Mouse (Mus musculus) E14TG2a.4 (cell line): ENCODE results near the gene Myo18a.

Experiments used
- CTCF ChIP-seq: conservative IDR thresholded peaks from 2 replicates; pipeline ENCODE4 v1.5.1; 2014; ENCODE audit warnings: low read length
- POU5F1 ChIP-seq: IDR thresholded peaks from 2 replicates; pipeline ENCODE4 v1.6.1; 2014; ENCODE audit warnings: low read length, borderline replicate concordance

GRCm38 (mm10) chr11:77896011-77896410, 133.0 kb downstream of the Myo18a start:
- TF ChIP-seq CTCF (no peak), POU5F1 (no peak)
